ENCODE assay signal across 8 mouse cellular contexts in genomic region chr2:60940454-60940961, GRCm38 (mm10). TPM values are rescaled to one million over a fixed set of nuclear protein-coding genes. Genes with fewer than 3 reads are reported as not detected.
DNase-seq lines count a peak whose midpoint lies in the region; ATAC-seq and TF ChIP-seq lines count a peak whose summit lies in the region.

No protein-coding gene starts in this region.

- no peaks in the 10 kb centered on the region for H3K27me3 ChIP-seq in limb, embryonic 12.5 days
- H3K27me3 ChIP-seq in limb, embryonic 10.5 days (ENCODE audit: low read depth, poor library complexity, severe bottlenecking): no peaks in the 10 kb centered on the region
- no peaks in the 10 kb centered on the region for H3K27me3 ChIP-seq in neural tube, embryonic 15.5 days (replicated peaks)

- no peak for TF ChIP-seq CTCF in embryonic fibroblast, embryonic 13.5 days (IDR thresholded peaks at IDR 0.05; ENCODE audit: borderline replicate concordance, insufficient read depth, low read length)

- no peaks in the 10 kb centered on the region for H3K36me3 ChIP-seq in limb, embryonic 12.5 days
- H3K36me3 ChIP-seq in limb, embryonic 10.5 days: peaks cover 11% of the 10 kb centered on the region; the same call in 1 of the 2 replicates
- H3K36me3 ChIP-seq in neural tube, embryonic 15.5 days: no peaks in the 10 kb centered on the region

- peaks cover 6% of the 10 kb centered on the region for H3K4me1 ChIP-seq in limb, embryonic 12.5 days (replicated peaks)
- H3K4me1 ChIP-seq in limb, embryonic 10.5 days: peaks cover 6% of the 10 kb centered on the region
- peaks cover 6% of the 10 kb centered on the region for H3K4me1 ChIP-seq in embryonic fibroblast, embryonic 13.5 days (ENCODE audit: control insufficient read depth, insufficient read depth, low read length)
- H3K4me1 ChIP-seq in neural tube, embryonic 15.5 days: peaks cover 6% of the 10 kb centered on the region

- H3K27ac ChIP-seq in limb, embryonic 12.5 days: peak overlapping the region; percentile 54; the same call in 1 of the 2 replicates
- H3K27ac ChIP-seq in limb, embryonic 10.5 days: no peak overlapping the region
- H3K27ac ChIP-seq in embryonic fibroblast, embryonic 13.5 days (ENCODE audit: insufficient read depth, low read length): peak overlapping the region; percentile 74
- peak overlapping the region; percentile 46; the same call in 1 of the 2 replicates for H3K27ac ChIP-seq in neural tube, embryonic 15.5 days (replicated peaks)

- ATAC-seq in limb, embryonic 12.5 days (ENCODE audit: insufficient number of reproducible peaks, insufficient read depth, low FRiP score, low TSS enrichment, low read depth): no peak
- no peak for ATAC-seq in neural tube, embryonic 15.5 days (ENCODE audit: low FRiP score)

- no peak for DNase-seq in limb, embryonic 10.5 days (ENCODE audit: low spot score)
- peak; percentile 36 for DNase-seq in kidney, postnatal 4 days
- no peak for DNase-seq in thymus, postnatal 0 days (ENCODE audit: low spot score)
- DNase-seq in urinary bladder, adult 2 months (ENCODE audit: low spot score): no peak
- DNase-seq in T-cell, adult 2 months (ENCODE audit: low spot score): no peak

- H3K9ac ChIP-seq in limb, embryonic 12.5 days (replicated peaks): no peak overlapping the region
- H3K9ac ChIP-seq in neural tube, embryonic 15.5 days (replicated peaks): no peak overlapping the region

- no peak overlapping the region for H3K4me3 ChIP-seq in limb, embryonic 12.5 days (replicated peaks)
- H3K4me3 ChIP-seq in limb, embryonic 10.5 days: no peak overlapping the region
- H3K4me3 ChIP-seq in embryonic fibroblast, embryonic 13.5 days (ENCODE audit: insufficient read depth, low read length): peak overlapping the region; percentile 4; the same call in 1 of the 2 replicates
- H3K4me3 ChIP-seq in neural tube, embryonic 15.5 days (replicated peaks): no peak overlapping the region

- peak overlapping the region; percentile 2; the same call in 1 of the 2 replicates for H3K4me2 ChIP-seq in limb, embryonic 12.5 days
- H3K4me2 ChIP-seq in neural tube, embryonic 15.5 days: peak overlapping the region; percentile 30

- 49% methylated on average over 8 of the region's 8 CpGs for WGBS in limb, embryonic 12.5 days
- 65% methylated on average over 8 of the region's 8 CpGs for WGBS in limb, embryonic 10.5 days
- WGBS in neural tube, embryonic 15.5 days: 54% methylated on average over 8 of the region's 8 CpGs

- no peak for TF ChIP-seq POLR2A in embryonic fibroblast, embryonic 13.5 days (IDR thresholded peaks at IDR 0.05; ENCODE audit: low read depth, low read length)

- H3K9me3 ChIP-seq in limb, embryonic 12.5 days: no peaks in the 10 kb centered on the region
- no peaks in the 10 kb centered on the region for H3K9me3 ChIP-seq in limb, embryonic 10.5 days (replicated peaks)
- H3K9me3 ChIP-seq in neural tube, embryonic 15.5 days (replicated peaks): no peaks in the 10 kb centered on the region

RNA-seq across cellular contexts. Expression of gene Rbms1, which starts 22.5 kb away (rescaled TPM):
- 101 and 114 TPM in 2 replicates for polyA plus RNA-seq in limb, embryonic 12.5 days (2016; fragmentation: Nextera tagmentation; extraction: Ambion mirVana)
- 118 and 124 TPM in 2 replicates for polyA plus RNA-seq in limb, embryonic 10.5 days (2016; fragmentation: Nextera tagmentation; extraction: Ambion mirVana)
- polyA plus RNA-seq in embryonic fibroblast, embryonic 13.5 days (2011; ENCODE audit: insufficient read length, low read depth, missing spikeins): 222 and 231 TPM in 2 replicates
- polyA plus RNA-seq in neural tube, embryonic 15.5 days (2015; fragmentation: Nextera tagmentation; extraction: Ambion mirVana): 65.2 and 84.1 TPM in 2 replicates
- polyA plus RNA-seq in thymus, postnatal 0 days (2015; fragmentation: Nextera tagmentation; extraction: Ambion mirVana): 76.9 and 79.0 TPM in 2 replicates
- polyA plus RNA-seq in urinary bladder, adult 2 months (2012; rRNA removed): 50.3 and 56.1 TPM in 2 replicates

Comparison
In these comparisons a context has a peak if more than half of its experiments do, and no peak if none do; other contexts are left out.
1. DNase-seq: peak in kidney, postnatal 4 days (2 of 2); none in limb, embryonic 10.5 days (single experiment), thymus, postnatal 0 days (single experiment), urinary bladder, adult 2 months (single experiment) and T-cell, adult 2 months (single experiment).